Mouse (Mus musculus): ENCODE measurements around the gene Ppp1r12a. TPM values are rescaled to one million over a fixed set of nuclear protein-coding genes. Genes with fewer than 3 reads are reported as not detected.

Gene Ppp1r12a
- polyA plus RNA-seq, 1 experiment from 2014 or later = 84.1 TPM

DNA sequence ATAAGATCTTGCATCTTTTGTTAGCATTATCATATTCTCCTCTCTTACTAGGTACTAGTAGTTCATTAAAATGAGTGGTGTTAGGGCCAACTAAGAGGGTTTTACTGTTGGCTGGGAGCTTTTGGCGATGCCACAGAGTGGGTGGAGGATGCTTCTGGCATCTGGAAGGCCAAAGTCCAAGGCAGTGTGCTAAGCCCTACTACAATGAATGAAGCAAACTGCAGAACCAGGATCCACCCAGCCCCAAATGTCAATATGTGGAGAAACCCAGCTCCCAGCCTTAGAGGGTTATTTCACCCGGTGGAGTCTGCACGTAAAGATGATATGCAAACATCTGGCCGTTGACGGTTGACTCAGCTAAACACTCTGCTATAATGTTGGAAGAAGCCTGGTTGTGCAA lies 167.8 kb downstream of the Ppp1r12a start:
- TF ChIP-seq CTCF (IDR thresholded peaks at IDR 0.05; ENCODE audit: low read depth) = no peak
- Histone ChIP-seq H3K9ac (ENCODE audit: low read depth, low read length) (no peak overlapping the region), H3K4me1 (replicated peaks; ENCODE audit: control insufficient read depth, insufficient read depth, low read length) (0 out of 2 replicates have a peak, but pooled peaks cover 3% of the 10 kb centered on the region), H3K9me3 (ENCODE audit: control insufficient read depth) (no peaks in the 10 kb centered on the region), H3K36me3 (ENCODE audit: control insufficient read depth, insufficient read depth) (no peaks in the 10 kb centered on the region), H3K27ac (ENCODE audit: low read depth, low read length) (no peak overlapping the region), H3K27me3 (replicated peaks; ENCODE audit: control insufficient read depth, insufficient read depth, low read length) (no peaks in the 10 kb centered on the region), H3K4me2 (replicated peaks; ENCODE audit: low read depth) (no peak overlapping the region), H3K4me3 (ENCODE audit: low read depth, low read length) (no peak overlapping the region)
- ATAC-seq = peak; percentile 12
- WGBS = 17% methylated on average over 5 of the region's 5 CpGs

GRCm38 (mm10) chr10:108330964-108331363 lies 169.0 kb downstream of the Ppp1r12a start:
- peak overlapping the region; percentile 91 for H3K4me3 ChIP-seq (ENCODE audit: low read depth, low read length)
- no peaks in the 10 kb centered on the region for H3K27me3 ChIP-seq (replicated peaks; ENCODE audit: control insufficient read depth, insufficient read depth, low read length)
- H3K9me3 ChIP-seq (ENCODE audit: control insufficient read depth) = no peaks in the 10 kb centered on the region
- WGBS = 12% methylated on average over 10 of the region's 10 CpGs
- H3K4me1 ChIP-seq (replicated peaks; ENCODE audit: control insufficient read depth, insufficient read depth, low read length) = 0 out of 2 replicates have a peak, but pooled peaks cover 3% of the 10 kb centered on the region
- H3K36me3 ChIP-seq (ENCODE audit: control insufficient read depth, insufficient read depth) = no peaks in the 10 kb centered on the region
- peak overlapping the region; percentile 84 for H3K4me2 ChIP-seq (replicated peaks; ENCODE audit: low read depth)
- 0 out of 2 replicates have a peak overlapping the region, but pooled peaks have one; percentile 51 for H3K9ac ChIP-seq (ENCODE audit: low read depth, low read length)
- TF ChIP-seq CTCF (IDR thresholded peaks at IDR 0.05; ENCODE audit: low read depth) = no peak
- no peak overlapping the region; the same call in 1 of the 2 replicates for H3K27ac ChIP-seq (ENCODE audit: low read depth, low read length)
- ATAC-seq = no peak

DNA sequence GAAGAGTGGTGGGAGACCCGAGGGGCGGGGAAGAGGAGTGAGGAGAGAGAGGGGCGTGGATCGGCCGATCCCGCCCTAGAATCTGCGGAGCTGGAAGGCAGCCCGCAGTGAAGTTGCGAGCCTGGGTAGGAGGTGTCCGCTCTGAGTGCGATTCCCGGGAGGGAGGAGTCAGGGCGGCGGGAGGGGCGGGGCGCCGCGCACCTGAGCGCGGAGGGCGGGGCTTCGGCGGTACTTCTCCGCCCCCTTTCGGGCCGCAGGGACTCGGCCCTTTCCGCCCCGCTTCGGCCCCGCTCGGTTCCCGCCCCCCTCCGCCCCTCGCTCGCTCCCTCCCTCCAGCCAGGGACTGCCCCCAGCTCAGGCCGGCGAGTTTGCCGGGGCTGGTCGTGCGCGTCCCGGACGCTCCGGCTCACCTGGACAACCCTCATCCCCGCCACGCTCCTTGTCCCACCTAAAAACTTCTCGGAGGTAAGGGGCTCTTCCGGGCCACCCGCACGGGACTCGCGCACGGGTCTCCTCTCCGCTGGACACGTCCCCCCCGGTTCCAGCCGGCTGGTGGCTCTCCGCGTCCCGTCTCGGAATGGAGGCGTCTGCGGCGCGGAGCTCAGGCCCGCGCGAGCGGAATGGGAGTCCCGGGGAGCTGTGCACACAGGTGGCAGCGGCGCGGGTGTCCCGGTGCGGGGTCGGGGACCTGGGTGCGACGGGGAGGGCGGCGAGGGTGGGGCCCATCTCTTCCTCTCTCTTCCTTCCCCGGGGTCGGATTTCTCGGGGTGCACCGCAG lies 170.0 kb downstream of the Ppp1r12a start, which contains the start of gene Pawr:
Gene Pawr, plus strand, starts transcription at position 338 of the 778 bp plus-strand sequence.
- peak within 1 kb of the TSS; percentile 95 for H3K27ac ChIP-seq (ENCODE audit: low read depth, low read length)
- ATAC-seq = peak; percentile 92

DNA sequence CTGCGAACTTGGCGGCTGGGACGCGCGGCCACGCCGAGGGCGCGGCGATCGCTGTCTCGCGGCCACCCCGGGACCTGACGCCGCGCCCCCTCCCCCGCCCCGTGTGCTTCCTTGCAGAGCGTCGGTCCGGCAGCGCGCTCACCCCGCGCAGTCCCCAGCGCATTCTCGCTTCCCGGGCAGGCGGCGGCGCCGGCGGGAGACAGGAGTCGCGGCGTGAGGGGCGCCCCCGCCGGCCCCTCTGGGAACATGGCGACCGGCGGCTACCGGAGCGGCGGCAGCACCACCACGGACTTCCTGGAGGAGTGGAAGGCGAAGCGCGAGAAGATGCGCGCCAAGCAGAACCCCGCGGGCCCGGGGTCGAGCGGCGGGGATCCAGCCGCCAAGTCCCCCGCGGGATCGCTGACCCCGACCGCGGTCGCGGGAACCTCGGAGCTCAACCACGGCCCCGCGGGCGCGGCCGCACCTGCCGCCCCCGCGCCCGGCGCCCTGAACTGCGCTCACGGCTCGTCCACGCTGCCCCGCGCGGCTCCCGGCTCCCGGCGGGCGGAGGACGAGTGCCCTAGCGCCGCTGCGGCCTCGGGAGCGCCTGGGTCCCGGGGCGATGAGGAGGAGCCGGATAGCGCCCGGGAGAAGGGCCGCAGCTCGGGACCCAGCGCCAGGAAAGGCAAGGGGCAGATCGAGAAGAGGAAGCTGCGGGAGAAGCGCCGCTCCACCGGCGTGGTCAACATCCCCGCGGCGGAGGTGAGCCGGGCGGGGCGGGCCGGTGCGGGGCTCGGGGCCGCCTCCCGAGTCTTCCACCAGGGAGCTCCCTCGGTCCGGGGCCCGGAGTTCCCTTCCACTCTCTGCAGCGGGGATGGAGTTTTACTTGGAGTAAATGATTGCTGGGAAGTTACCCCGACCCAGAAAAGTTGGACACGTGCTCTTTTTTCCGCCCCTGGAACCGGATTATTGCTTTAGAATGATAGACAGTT lies 170.9 kb downstream of the Ppp1r12a start:
- peak overlapping the region; percentile 92 for H3K9ac ChIP-seq (ENCODE audit: low read depth, low read length)
- peak; percentile 58 for ATAC-seq
- peak overlapping the region; percentile 91 for H3K4me3 ChIP-seq (ENCODE audit: low read depth, low read length)
- H3K9me3 ChIP-seq (ENCODE audit: control insufficient read depth) = no peaks in the 10 kb centered on the region
- WGBS = under 1% methylated on average over 107 of the region's 129 CpGs
- H3K27me3 ChIP-seq (replicated peaks; ENCODE audit: control insufficient read depth, insufficient read depth, low read length) = no peaks in the 10 kb centered on the region
- peak; percentile 71 for TF ChIP-seq CTCF (IDR thresholded peaks at IDR 0.05; ENCODE audit: low read depth)
- peaks cover under 1% of the 10 kb centered on the region; the same call in 1 of the 2 replicates for H3K36me3 ChIP-seq (ENCODE audit: control insufficient read depth, insufficient read depth)
- H3K4me2 ChIP-seq (replicated peaks; ENCODE audit: low read depth) = peak overlapping the region; percentile 84
- peak overlapping the region; percentile 95 for H3K27ac ChIP-seq (ENCODE audit: low read depth, low read length)
- H3K4me1 ChIP-seq (replicated peaks; ENCODE audit: control insufficient read depth, insufficient read depth, low read length) = 0 out of 2 replicates have a peak, but pooled peaks cover 5% of the 10 kb centered on the region

More for the DNA sequence above, 170.0 kb downstream of the Ppp1r12a start, which contains the start of gene Pawr:
- no peak for TF ChIP-seq CTCF (IDR thresholded peaks at IDR 0.05; ENCODE audit: low read depth)
- H3K4me3 ChIP-seq (ENCODE audit: low read depth, low read length) = peak within 1 kb of the TSS; percentile 91
- H3K9me3 ChIP-seq (ENCODE audit: control insufficient read depth) = no peaks in the 10 kb centered on the region
- H3K9ac ChIP-seq (ENCODE audit: low read depth, low read length) = peak within 1 kb of the TSS; percentile 92
- no peaks in the 10 kb centered on the region for H3K27me3 ChIP-seq (replicated peaks; ENCODE audit: control insufficient read depth, insufficient read depth, low read length)
- no peaks in the 10 kb centered on the region for H3K36me3 ChIP-seq (ENCODE audit: control insufficient read depth, insufficient read depth)
- H3K4me2 ChIP-seq (replicated peaks; ENCODE audit: low read depth) = peak within 1 kb of the TSS; percentile 84
- H3K4me1 ChIP-seq (replicated peaks; ENCODE audit: control insufficient read depth, insufficient read depth, low read length) = 0 out of 2 replicates have a peak, but pooled peaks cover 5% of the 10 kb centered on the region
- WGBS = under 1% methylated on average over 78 of the region's 85 CpGs

DNA sequence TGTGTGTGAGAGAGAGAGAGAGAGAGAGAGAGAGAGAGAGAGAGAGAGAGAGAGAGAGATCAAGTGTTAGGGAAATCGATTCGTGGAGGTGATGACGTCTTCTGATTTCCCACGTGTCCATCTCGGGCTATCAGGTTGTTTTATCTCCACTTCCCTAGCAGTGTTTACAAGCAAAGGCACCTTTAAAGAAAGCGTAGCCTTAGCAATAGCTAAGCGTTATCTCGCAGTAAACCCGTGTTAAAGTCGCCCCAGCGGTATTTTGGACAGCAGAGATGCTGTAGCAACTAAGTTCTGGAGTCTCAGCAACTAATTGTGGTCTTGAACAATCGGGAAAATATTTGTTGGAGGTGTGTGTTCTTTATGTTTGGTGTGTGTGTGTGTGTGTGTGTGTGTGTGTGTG lies 171.6 kb downstream of the Ppp1r12a start:
- H3K4me1 ChIP-seq (replicated peaks; ENCODE audit: control insufficient read depth, insufficient read depth, low read length) = 0 out of 2 replicates have a peak, but pooled peaks cover 5% of the 10 kb centered on the region
- WGBS = 7% methylated on average over 12 of the region's 12 CpGs
- ATAC-seq = no peak
- H3K36me3 ChIP-seq (ENCODE audit: control insufficient read depth, insufficient read depth) = peaks cover 5% of the 10 kb centered on the region
- H3K4me2 ChIP-seq (replicated peaks; ENCODE audit: low read depth) = peak overlapping the region; percentile 84
- no peak for TF ChIP-seq CTCF (IDR thresholded peaks at IDR 0.05; ENCODE audit: low read depth)
- peak overlapping the region; percentile 91 for H3K4me3 ChIP-seq (ENCODE audit: low read depth, low read length)
- H3K9me3 ChIP-seq (ENCODE audit: control insufficient read depth) = no peaks in the 10 kb centered on the region
- H3K27ac ChIP-seq (ENCODE audit: low read depth, low read length) = peak overlapping the region; percentile 95; the same call in 1 of the 2 replicates
- no peaks in the 10 kb centered on the region for H3K27me3 ChIP-seq (replicated peaks; ENCODE audit: control insufficient read depth, insufficient read depth, low read length)
- H3K9ac ChIP-seq (ENCODE audit: low read depth, low read length) = no peak overlapping the region

Other genes starting within 250 kb of the Ppp1r12a start
- 11.9 and 12.3 TPM in 2 replicates for gene Pawr, start 169.9 kb downstream of the Ppp1r12a start, polyA plus RNA-seq (2015; fragmentation: Nextera tagmentation; extraction: Ambion mirVana)